Comparison of ENCODE assay signal across 15 mouse cellular contexts in genomic region chr5:75980521-75981311, GRCm38 (mm10). TPM values are rescaled to one million over a fixed set of nuclear protein-coding genes. Genes with fewer than 3 reads are reported as not detected.
DNase-seq lines count a peak whose midpoint lies in the region; ATAC-seq and TF ChIP-seq lines count a peak whose summit lies in the region.
"Had no signal": no experiment of that assay in that cellular context is flagged by ENCODE, and none has a peak within 500 bp of the region (broad histone marks: within the 10 kb centered on the region; RNA-seq: fewer than 3 reads in every experiment).

No protein-coding gene starts in this region.

- TF ChIP-seq EP300 in heart, postnatal 0 days (IDR thresholded peaks at IDR 0.05; ENCODE audit: low read depth), result no peak

- no peaks in the 10 kb centered on the region for H3K36me3 ChIP-seq in heart, postnatal 0 days (replicated peaks; ENCODE audit: control insufficient read depth, insufficient read depth, low read length)
- H3K36me3 ChIP-seq: liver, embryonic 13.5 days had no signal

- H3K4me2 ChIP-seq in heart, postnatal 0 days (ENCODE audit: low read depth, low read length), result no peak overlapping the region
- H3K4me2 ChIP-seq: liver, embryonic 13.5 days; midbrain, embryonic 11.5 days had no signal

- DNase-seq in heart, postnatal 0 days (ENCODE audit: low spot score), result no peak
- no peak for DNase-seq in heart, postnatal 25 days (ENCODE audit: low spot score)
- peak; percentile 23 for DNase-seq in ovary, adult 18-20 months (ENCODE audit: low spot score)
- no peak for DNase-seq in ovary, postnatal 10 days (ENCODE audit: low spot score)
- peak; percentile 52 for DNase-seq in adrenal gland, postnatal 14 days
- DNase-seq in naive thymus-derived CD4-positive, alpha-beta T cell, adult 2 months (ENCODE audit: low read depth), result peak; percentile 2
- DNase-seq in retina, embryonic 14.5 days (ENCODE audit: low spot score), result no peak
- no peak for DNase-seq in urinary bladder, postnatal 10 days (ENCODE audit: low spot score)
- DNase-seq: cerebellum, adult 18-20 months; gastrocnemius, postnatal 14 days; liver, embryonic 13.5 days; thymus, postnatal 25 days had no signal

- intact Hi-C loops in heart, postnatal 25 days (cut with DNase I), result no loop called here

- ATAC-seq in heart, postnatal 0 days (ENCODE audit: insufficient read depth, low read depth), result no peak
- ATAC-seq: forebrain, embryonic 16.5 days had no signal

- H3K4me3 ChIP-seq in heart, postnatal 0 days (ENCODE audit: low read depth, low read length), result no peak overlapping the region
- H3K4me3 ChIP-seq: layer of hippocampus, adult 2 months; liver, embryonic 13.5 days had no signal

- no peak overlapping the region for H3K27ac ChIP-seq in heart, postnatal 0 days (ENCODE audit: low read depth)
- H3K27ac ChIP-seq: layer of hippocampus, adult 2 months; liver, embryonic 13.5 days had no signal

- H3K27me3 ChIP-seq in heart, postnatal 0 days (ENCODE audit: control insufficient read depth, insufficient read depth, low read length), result peaks cover 9% of the 10 kb centered on the region

- peak; percentile 26 for TF ChIP-seq CTCF in heart, postnatal 0 days (IDR thresholded peaks at IDR 0.05; ENCODE audit: low read depth)

- H3K9me3 ChIP-seq in heart, postnatal 0 days (replicated peaks; ENCODE audit: control insufficient read depth, low read length), result no peaks in the 10 kb centered on the region
- H3K9me3 ChIP-seq: liver, embryonic 13.5 days had no signal

- 61% methylated on average over 23 of the region's 23 CpGs for WGBS in heart, postnatal 0 days

- no peak overlapping the region for H3K9ac ChIP-seq in heart, postnatal 0 days (replicated peaks; ENCODE audit: low read depth, low read length)
- H3K9ac ChIP-seq: liver, embryonic 13.5 days had no signal

- H3K4me1 ChIP-seq in heart, postnatal 0 days (ENCODE audit: control insufficient read depth, insufficient read depth), result no peaks in the 10 kb centered on the region

RNA-seq across cellular contexts. Expression of gene Kdr, which starts 2.5 kb away (rescaled TPM):
- total RNA-seq in heart, postnatal 0 days (2014; rRNA removed; ENCODE audit: low replicate concordance), result 50.9 and 60.1 TPM in 2 replicates
- polyA plus RNA-seq in heart, postnatal 0 days (2015; fragmentation: Nextera tagmentation; extraction: Ambion mirVana), result 27.4 and 30.8 TPM in 2 replicates
- 10 to 100 TPM; 88.8 to 99.1 TPM for total RNA-seq in heart, postnatal 25 days (2021)
- 97.6 and 106 TPM in 2 replicates for total RNA-seq in adrenal gland, postnatal 14 days (2021)

Comparison
In these comparisons a context has a peak if more than half of its experiments do, and no peak if none do; other contexts are left out.
1. DNase-seq: peak in ovary, adult 18-20 months (single experiment), adrenal gland, postnatal 14 days (single experiment) and naive thymus-derived CD4-positive, alpha-beta T cell, adult 2 months (single experiment); none in heart, postnatal 0 days (single experiment), heart, postnatal 25 days (single experiment), ovary, postnatal 10 days (single experiment), retina, embryonic 14.5 days (single experiment) and urinary bladder, postnatal 10 days (single experiment).